Mouse (Mus musculus) lung, embryonic 15.5 days (tissue): ENCODE data around the gene Kcnj1. TPM values are rescaled to one million over a fixed set of nuclear protein-coding genes. Genes with fewer than 3 reads are reported as not detected.

Experiments
- ATAC-seq: fragments of 200-750 bp; cut with Nextera tagmentation; 2 replicates; pipeline ENCODE4 v1.8.0; 2017; ENCODE audit warnings: moderate number of reproducible peaks, borderline replicate concordance; ENCODE audit not compliant: low FRiP score, low TSS enrichment; ENCODE audit errors: extremely low read depth
- H3K27ac ChIP-seq: fragments of 300-500 bp; sonication (generic); 2 replicates; pipeline ENCODE4 v1.5.1; 2015; ENCODE audit warnings: moderate library complexity, mild to moderate bottlenecking, inconsistent platforms
- H3K27me3 ChIP-seq: fragments of 300-500 bp; sonication (generic); 2 replicates; pipeline ENCODE4 v1.6.1; 2015; ENCODE audit warnings: inconsistent platforms
- H3K36me3 ChIP-seq: fragments of 300-500 bp; sonication (generic); 2 replicates; pipeline ENCODE4 v1.6.1; 2015; ENCODE audit warnings: inconsistent platforms
- H3K4me1 ChIP-seq: fragments of 300-500 bp; sonication (generic); 2 replicates; pipeline ENCODE4 v1.6.1; 2015; ENCODE audit warnings: inconsistent platforms
- H3K4me2 ChIP-seq: fragments of 300-500 bp; sonication (generic); 2 replicates; pipeline ENCODE4 v1.6.1; 2015; ENCODE audit warnings: inconsistent platforms, mild to moderate bottlenecking, moderate library complexity
- H3K4me3 ChIP-seq: fragments of 300-500 bp; sonication (generic); 2 replicates; pipeline ENCODE4 v1.5.1; 2015; ENCODE audit warnings: mild to moderate bottlenecking, inconsistent platforms
- H3K9ac ChIP-seq: fragments of 300-500 bp; sonication (generic); 2 replicates; pipeline ENCODE4 v1.6.1; 2015; ENCODE audit warnings: inconsistent platforms
- H3K9me3 ChIP-seq: fragments of 300-500 bp; sonication (generic); 2 replicates; pipeline ENCODE4 v1.6.1; 2016; ENCODE audit warnings: inconsistent platforms
- WGBS: fragments of 180-500 bp; shearing (Covaris S2); methylation state at CpG from one replicate; pipeline ENCODE4 v1.1.7; 2015; 5-methylcytosine and 5-hydroxymethylcytosine counted together
- polyA plus RNA-seq: library from polyadenylated mRNA; unstranded; fragments of >200 nt; fragmentation: Nextera tagmentation; extraction: Ambion mirVana; gene quantifications from 2 replicates; pipeline ENCODE4 v1.2.1, GENCODE M21; 2015

Kcnj1 gene
- not detected in 2 replicates for polyA plus RNA-seq

- Histone ChIP-seq H3K4me3 (no peak within 1 kb of the TSS), H3K27ac (no peak within 1 kb of the TSS), H3K36me3 (no peaks in the 10 kb centered on the region), H3K4me1 (no peaks in the 10 kb centered on the region), H3K27me3 (no peaks in the 10 kb centered on the region), H3K9me3 (no peaks in the 10 kb centered on the region), H3K9ac (no peak within 1 kb of the TSS), H3K4me2 (no peak within 1 kb of the TSS)
- ATAC-seq, result no peak
- 78% methylated on average over 6 of the region's 6 CpGs for WGBS
These were observed at the start of gene Kcnj1 for GRCm38 (mm10) chr9:32372202-32372601. TSS of gene Kcnj1 (plus strand) at chr9:32372493.

- H3K9me3 ChIP-seq, result no peaks in the 10 kb centered on the region
- H3K9ac ChIP-seq, result no peak overlapping the region
- H3K4me3 ChIP-seq, result no peak overlapping the region
- 43% methylated on average over 7 of the region's 7 CpGs for WGBS
- H3K4me2 ChIP-seq, result no peak overlapping the region
- no peak for ATAC-seq
- no peaks in the 10 kb centered on the region for H3K27me3 ChIP-seq
- no peak overlapping the region for H3K27ac ChIP-seq
- H3K4me1 ChIP-seq, result peaks cover 7% of the 10 kb centered on the region
- no peaks in the 10 kb centered on the region for H3K36me3 ChIP-seq
These were observed 48.7 kb upstream of the Kcnj1 start for GRCm38 (mm10) chr9:32323610-32324009.

- Histone ChIP-seq H3K27me3 (no peaks in the 10 kb centered on the region), H3K4me1 (no peaks in the 10 kb centered on the region), H3K4me3 (no peak overlapping the region), H3K4me2 (no peak overlapping the region), H3K27ac (no peak overlapping the region), H3K9me3 (no peaks in the 10 kb centered on the region), H3K36me3 (no peaks in the 10 kb centered on the region), H3K9ac (no peak overlapping the region)
- WGBS, result 77% methylated on average over 4 of the region's 4 CpGs
- ATAC-seq, result no peak
These were observed 43.5 kb upstream of the Kcnj1 start for GRCm38 (mm10) chr9:32328777-32329176.

GRCm38 (mm10) chr9:32331162-32331561 is 41.1 kb upstream of the Kcnj1 start:
- Histone ChIP-seq H3K9ac (no peak overlapping the region), H3K27me3 (no peaks in the 10 kb centered on the region), H3K4me1 (peaks cover 12% of the 10 kb centered on the region; the same call in 1 of the 2 replicates), H3K27ac (no peak overlapping the region), H3K36me3 (no peaks in the 10 kb centered on the region), H3K4me3 (no peak overlapping the region), H3K9me3 (no peaks in the 10 kb centered on the region), H3K4me2 (no peak overlapping the region)
- WGBS, result 66% methylated on average over 5 of the region's 5 CpGs
- ATAC-seq, result no peak

- H3K9me3 ChIP-seq, result no peaks in the 10 kb centered on the region
- no peak overlapping the region for H3K27ac ChIP-seq
- peak; percentile 77 for ATAC-seq
- no peak overlapping the region for H3K9ac ChIP-seq
- no peak overlapping the region for H3K4me3 ChIP-seq
- H3K4me2 ChIP-seq, result no peak overlapping the region
- WGBS, result 47% methylated on average over 13 of the region's 13 CpGs
- H3K4me1 ChIP-seq, result peaks cover 12% of the 10 kb centered on the region; the same call in 1 of the 2 replicates
- no peaks in the 10 kb centered on the region for H3K36me3 ChIP-seq
- H3K27me3 ChIP-seq, result no peaks in the 10 kb centered on the region; the same call in 1 of the 2 replicates
These were observed 36.7 kb upstream of the Kcnj1 start for GRCm38 (mm10) chr9:32335389-32336150.

GRCm38 (mm10) chr9:32340831-32341230 is 31.5 kb upstream of the Kcnj1 start:
- no peak for ATAC-seq

GRCm38 (mm10) chr9:32342929-32343328 is 29.4 kb upstream of the Kcnj1 start:
- no peaks in the 10 kb centered on the region for H3K9me3 ChIP-seq
- no peak overlapping the region for H3K4me2 ChIP-seq
- H3K36me3 ChIP-seq, result no peaks in the 10 kb centered on the region
- peaks cover 56% of the 10 kb centered on the region for H3K27me3 ChIP-seq
- H3K27ac ChIP-seq, result no peak overlapping the region
- H3K4me3 ChIP-seq, result no peak overlapping the region
- no peak overlapping the region for H3K9ac ChIP-seq
- WGBS, result 13% methylated on average over 8 of the region's 8 CpGs
- no peak for ATAC-seq
- H3K4me1 ChIP-seq, result peaks cover 11% of the 10 kb centered on the region

More at GRCm38 (mm10) chr9:32340831-32341230, 31.5 kb upstream of the Kcnj1 start:
- Histone ChIP-seq H3K9ac (no peak overlapping the region), H3K4me1 (peaks cover 12% of the 10 kb centered on the region), H3K27ac (no peak overlapping the region), H3K27me3 (peaks cover 44% of the 10 kb centered on the region), H3K4me3 (no peak overlapping the region), H3K36me3 (no peaks in the 10 kb centered on the region), H3K4me2 (no peak overlapping the region), H3K9me3 (no peaks in the 10 kb centered on the region)
- 34% methylated on average over 5 of the region's 5 CpGs for WGBS

- Histone ChIP-seq H3K9me3 (no peaks in the 10 kb centered on the region), H3K27ac (no peak within 1 kb of the TSS), H3K4me1 (peaks cover 11% of the 10 kb centered on the region), H3K9ac (no peak within 1 kb of the TSS), H3K27me3 (peaks cover 56% of the 10 kb centered on the region), H3K4me3 (peak within 1 kb of the TSS; percentile 27), H3K4me2 (peak within 1 kb of the TSS; percentile 52), H3K36me3 (no peaks in the 10 kb centered on the region)
- 2% methylated on average over 20 of the region's 20 CpGs for WGBS
- 0 out of 2 replicates have a peak, but pooled peaks have one; percentile 16 for ATAC-seq
These were observed 28.2 kb upstream of the Kcnj1 start, which contains the start of gene Kcnj5 for GRCm38 (mm10) chr9:32344051-32344450. TSS of gene Kcnj5 (minus strand) at chr9:32344350.

GRCm38 (mm10) chr9:32344489-32344888 is 27.8 kb upstream of the Kcnj1 start:
- Histone ChIP-seq H3K36me3 (no peaks in the 10 kb centered on the region), H3K4me2 (peak overlapping the region; percentile 52), H3K4me1 (peaks cover 11% of the 10 kb centered on the region), H3K9me3 (no peaks in the 10 kb centered on the region), H3K9ac (no peak overlapping the region), H3K27me3 (peaks cover 56% of the 10 kb centered on the region), H3K27ac (no peak overlapping the region), H3K4me3 (peak overlapping the region; percentile 27)
- no peak for ATAC-seq
- 3% methylated on average over 21 of the region's 21 CpGs for WGBS

- Histone ChIP-seq H3K4me1 (peaks cover 11% of the 10 kb centered on the region), H3K9me3 (no peaks in the 10 kb centered on the region), H3K27ac (no peak overlapping the region), H3K27me3 (peaks cover 45% of the 10 kb centered on the region), H3K9ac (no peak overlapping the region), H3K4me3 (no peak overlapping the region), H3K4me2 (no peak overlapping the region), H3K36me3 (no peaks in the 10 kb centered on the region)
- ATAC-seq, result no peak
- 70% methylated on average over 8 of the region's 8 CpGs for WGBS
These were observed 24.2 kb upstream of the Kcnj1 start for GRCm38 (mm10) chr9:32348096-32348495.

GRCm38 (mm10) chr9:32349344-32349743 is 22.9 kb upstream of the Kcnj1 start:
- WGBS, result 79% methylated on average over 10 of the region's 10 CpGs
- H3K27ac ChIP-seq, result no peak overlapping the region
- H3K9ac ChIP-seq, result no peak overlapping the region
- H3K4me3 ChIP-seq, result no peak overlapping the region
- peaks cover 4% of the 10 kb centered on the region for H3K4me1 ChIP-seq
- no peak for ATAC-seq
- H3K27me3 ChIP-seq, result peaks cover 33% of the 10 kb centered on the region
- no peak overlapping the region for H3K4me2 ChIP-seq
- no peaks in the 10 kb centered on the region for H3K36me3 ChIP-seq
- no peaks in the 10 kb centered on the region for H3K9me3 ChIP-seq

GRCm38 (mm10) chr9:32350332-32350731 is 22.0 kb upstream of the Kcnj1 start:
- no peaks in the 10 kb centered on the region for H3K4me1 ChIP-seq
- 5% methylated on average over 6 of the region's 6 CpGs for WGBS
- H3K9me3 ChIP-seq, result no peaks in the 10 kb centered on the region
- H3K27ac ChIP-seq, result no peak overlapping the region
- H3K4me3 ChIP-seq, result no peak overlapping the region
- H3K4me2 ChIP-seq, result no peak overlapping the region
- no peaks in the 10 kb centered on the region for H3K36me3 ChIP-seq
- ATAC-seq, result no peak
- H3K27me3 ChIP-seq, result peaks cover 23% of the 10 kb centered on the region; the same call in 1 of the 2 replicates
- no peak overlapping the region for H3K9ac ChIP-seq
